Comparison of ENCODE assay signal across 11 mouse cellular contexts in genomic region chr11:90187441-90187840, GRCm38 (mm10). TPM values are rescaled to one million over a fixed set of nuclear protein-coding genes. Genes with fewer than 3 reads are reported as not detected.
DNase-seq lines count a peak whose midpoint lies in the region; ATAC-seq lines count a peak whose summit lies in the region.
"Had no signal": no experiment of that assay in that cellular context is flagged by ENCODE, and none has a peak within 500 bp of the region (broad histone marks: within the 10 kb centered on the region; RNA-seq: fewer than 3 reads in every experiment).

TSS of gene Gm45716 (plus strand) at chr11:90187683.

- WGBS in heart, embryonic 10.5 days, result 88% methylated on average over 7 of the region's 7 CpGs
- WGBS in embryonic facial prominence, embryonic 11.5 days, result 92% methylated on average over 7 of the region's 7 CpGs
- WGBS in midbrain, embryonic 14.5 days, result 69% methylated on average over 7 of the region's 7 CpGs

- no peak within 1 kb of the TSS for H3K4me2 ChIP-seq in embryonic facial prominence, embryonic 11.5 days (ENCODE audit: low read depth, low read length)
- no peak within 1 kb of the TSS for H3K4me2 ChIP-seq in midbrain, embryonic 14.5 days (ENCODE audit: low read length)
- H3K4me2 ChIP-seq: embryonic facial prominence, embryonic 15.5 days had no signal

- no peaks in the 10 kb centered on the region for H3K9me3 ChIP-seq in heart, embryonic 10.5 days
- no peaks in the 10 kb centered on the region for H3K9me3 ChIP-seq in embryonic facial prominence, embryonic 11.5 days (replicated peaks; ENCODE audit: control insufficient read depth, low read length)
- no peaks in the 10 kb centered on the region for H3K9me3 ChIP-seq in midbrain, embryonic 14.5 days (ENCODE audit: control insufficient read depth, low read length)
- H3K9me3 ChIP-seq: embryonic facial prominence, embryonic 15.5 days had no signal

- H3K27ac ChIP-seq in heart, embryonic 10.5 days, result no peak within 1 kb of the TSS
- H3K27ac ChIP-seq in embryonic facial prominence, embryonic 11.5 days (replicated peaks; ENCODE audit: low read depth, low read length), result no peak within 1 kb of the TSS
- no peak within 1 kb of the TSS for H3K27ac ChIP-seq in midbrain, embryonic 14.5 days (replicated peaks; ENCODE audit: low read depth, low read length)
- H3K27ac ChIP-seq: embryonic facial prominence, embryonic 15.5 days had no signal

- no peak for ATAC-seq in embryonic facial prominence, embryonic 11.5 days (replicated peaks; ENCODE audit: insufficient number of reproducible peaks, low FRiP score, low TSS enrichment, low read depth)
- ATAC-seq in midbrain, embryonic 14.5 days (ENCODE audit: low FRiP score, low TSS enrichment), result no peak
- ATAC-seq: inflammation-experienced regulatory T-cells, adult 6 months had no signal

- H3K36me3 ChIP-seq in heart, embryonic 10.5 days, result no peaks in the 10 kb centered on the region
- H3K36me3 ChIP-seq in embryonic facial prominence, embryonic 11.5 days (replicated peaks; ENCODE audit: control insufficient read depth, insufficient read depth, low read depth, low read length), result no peaks in the 10 kb centered on the region
- H3K36me3 ChIP-seq in midbrain, embryonic 14.5 days (ENCODE audit: control insufficient read depth, insufficient read depth, low read length), result no peaks in the 10 kb centered on the region
- H3K36me3 ChIP-seq: embryonic facial prominence, embryonic 15.5 days had no signal

- no peak within 1 kb of the TSS for H3K4me3 ChIP-seq in heart, embryonic 10.5 days
- no peak within 1 kb of the TSS for H3K4me3 ChIP-seq in embryonic facial prominence, embryonic 11.5 days (ENCODE audit: low read depth, low read length)
- no peak within 1 kb of the TSS for H3K4me3 ChIP-seq in midbrain, embryonic 14.5 days (replicated peaks; ENCODE audit: low read depth, low read length)
- H3K4me3 ChIP-seq: embryonic facial prominence, embryonic 15.5 days had no signal

- H3K27me3 ChIP-seq in heart, embryonic 10.5 days (ENCODE audit: insufficient read depth, poor library complexity, severe bottlenecking), result no peaks in the 10 kb centered on the region
- H3K27me3 ChIP-seq in embryonic facial prominence, embryonic 11.5 days (ENCODE audit: control insufficient read depth, insufficient read depth, low read length), result no peaks in the 10 kb centered on the region
- no peaks in the 10 kb centered on the region for H3K27me3 ChIP-seq in midbrain, embryonic 14.5 days (ENCODE audit: control insufficient read depth, insufficient read depth, low read length)
- H3K27me3 ChIP-seq: embryonic facial prominence, embryonic 15.5 days had no signal

- DNase-seq in heart, embryonic 10.5 days (ENCODE audit: low spot score), result peak; percentile 27
- no peak for DNase-seq in heart, adult 8-10 months (ENCODE audit: low spot score)
- no peak for DNase-seq in embryonic facial prominence, embryonic 11.5 days (ENCODE audit: low spot score)
- DNase-seq in heart, postnatal 4 days, result no peak
- no peak for DNase-seq in midbrain, embryonic 14.5 days
- DNase-seq in spleen, postnatal 4 days (ENCODE audit: low spot score in 2 of 2), result no peak
- no peak for DNase-seq in layer of hippocampus, adult 9-10 months (ENCODE audit: low spot score)
- DNase-seq in lung, postnatal 10 days, result no peak
- DNase-seq: adrenal gland, postnatal 36 days had no signal

- H3K9ac ChIP-seq in embryonic facial prominence, embryonic 11.5 days (replicated peaks; ENCODE audit: low read length), result no peak within 1 kb of the TSS
- no peak within 1 kb of the TSS for H3K9ac ChIP-seq in midbrain, embryonic 14.5 days (replicated peaks; ENCODE audit: low read length)
- H3K9ac ChIP-seq: embryonic facial prominence, embryonic 15.5 days had no signal

- no peaks in the 10 kb centered on the region for H3K4me1 ChIP-seq in heart, embryonic 10.5 days
- H3K4me1 ChIP-seq in embryonic facial prominence, embryonic 11.5 days (ENCODE audit: control insufficient read depth, insufficient read depth, low read length), result no peaks in the 10 kb centered on the region
- H3K4me1 ChIP-seq in midbrain, embryonic 14.5 days (ENCODE audit: control insufficient read depth, insufficient read depth, low read length), result no peaks in the 10 kb centered on the region

RNA-seq across cellular contexts. Expression of gene Gm45716, which starts in this region (rescaled TPM):
- polyA plus RNA-seq in heart, embryonic 10.5 days (2016; fragmentation: Nextera tagmentation; extraction: Ambion mirVana), result 47.3 and 61.5 TPM in 2 replicates
- total RNA-seq in heart, adult 8-10 months (2022), result 1 to 10 TPM; 5.7 to 7.4 (median 7.1) TPM
- 16.9 and 17.1 TPM in 2 replicates for polyA plus RNA-seq in embryonic facial prominence, embryonic 11.5 days (2014; fragmentation: Nextera tagmentation; extraction: Ambion mirVana)
- total RNA-seq in heart, postnatal 4 days (2021), result 10 to 100 TPM; 26.6 to 30.4 TPM
- polyA plus RNA-seq in midbrain, embryonic 14.5 days (2014; fragmentation: Nextera tagmentation; extraction: Ambion mirVana), result 29.6 and 30.3 TPM in 2 replicates
